ENCODE assay signal across 8 mouse cellular contexts in the genomic region with DNA sequence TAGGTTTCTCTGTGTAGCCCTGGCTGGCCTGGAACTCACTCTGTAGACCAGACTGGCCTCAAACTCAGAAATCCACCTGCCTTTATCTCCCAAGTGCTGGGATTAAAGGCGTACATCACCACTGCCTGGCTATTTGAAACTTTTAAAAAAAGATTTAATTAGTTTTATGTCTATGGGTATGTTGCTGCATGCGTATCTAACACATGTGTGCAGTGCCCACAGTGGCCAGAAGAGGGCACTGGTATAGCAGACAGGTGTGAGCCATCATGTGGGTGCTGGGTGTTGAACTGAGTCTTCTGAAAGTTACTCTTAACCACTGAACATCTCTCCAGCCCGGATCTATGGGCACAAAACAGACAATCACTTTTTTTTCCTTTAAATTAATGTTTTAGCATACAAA. TPM values are rescaled to one million over a fixed set of nuclear protein-coding genes. Genes with fewer than 3 reads are reported as not detected.
DNase-seq lines count a peak whose midpoint lies in the region; ATAC-seq lines count a peak whose summit lies in the region.
"Had no signal": no experiment of that assay in that cellular context is flagged by ENCODE, and none has a peak within 500 bp of the region (broad histone marks: within the 10 kb centered on the region; RNA-seq: fewer than 3 reads in every experiment).

No protein-coding gene starts in this region.

- no peak for ATAC-seq in limb, embryonic 11.5 days (ENCODE audit: insufficient number of reproducible peaks, low FRiP score, low TSS enrichment, low read depth)
- ATAC-seq in granulocyte monocyte progenitor cell, adult 5-6 weeks (replicated peaks; ENCODE audit: poor library complexity, severe bottlenecking): peak; percentile 52; the same call in 1 of the 2 replicates
- no peak for ATAC-seq in midbrain, embryonic 15.5 days (replicated peaks)

- no peaks in the 10 kb centered on the region for H3K9me3 ChIP-seq in limb, embryonic 11.5 days (ENCODE audit: control insufficient read depth, low read length)
- no peaks in the 10 kb centered on the region for H3K9me3 ChIP-seq in limb, embryonic 10.5 days (replicated peaks)
- H3K9me3 ChIP-seq in midbrain, embryonic 15.5 days: no peaks in the 10 kb centered on the region
- H3K9me3 ChIP-seq: stomach, embryonic 15.5 days had no signal

- H3K36me3 ChIP-seq in limb, embryonic 11.5 days (ENCODE audit: control insufficient read depth, insufficient read depth, low read length): no peaks in the 10 kb centered on the region; the same call in 1 of the 2 replicates
- peaks cover 11% of the 10 kb centered on the region; the same call in 1 of the 2 replicates for H3K36me3 ChIP-seq in limb, embryonic 10.5 days
- no peaks in the 10 kb centered on the region for H3K36me3 ChIP-seq in midbrain, embryonic 15.5 days (replicated peaks)
- H3K36me3 ChIP-seq: stomach, embryonic 15.5 days had no signal

- H3K9ac ChIP-seq in limb, embryonic 11.5 days (ENCODE audit: low read length): no peak overlapping the region
- no peak overlapping the region for H3K9ac ChIP-seq in midbrain, embryonic 15.5 days
- H3K9ac ChIP-seq: stomach, embryonic 15.5 days had no signal

- H3K27me3 ChIP-seq in limb, embryonic 11.5 days (ENCODE audit: control insufficient read depth, insufficient read depth, low read length): no peaks in the 10 kb centered on the region
- no peaks in the 10 kb centered on the region for H3K27me3 ChIP-seq in limb, embryonic 10.5 days (ENCODE audit: low read depth, poor library complexity, severe bottlenecking)
- no peaks in the 10 kb centered on the region for H3K27me3 ChIP-seq in midbrain, embryonic 15.5 days (replicated peaks)
- H3K27me3 ChIP-seq: stomach, embryonic 15.5 days had no signal

- no peak overlapping the region for H3K4me2 ChIP-seq in limb, embryonic 11.5 days (ENCODE audit: low read depth, severe bottlenecking)
- H3K4me2 ChIP-seq in midbrain, embryonic 15.5 days: no peak overlapping the region
- H3K4me2 ChIP-seq: stomach, embryonic 15.5 days had no signal

- no peak overlapping the region for H3K27ac ChIP-seq in limb, embryonic 11.5 days (replicated peaks; ENCODE audit: low read depth, low read length)
- no peak overlapping the region for H3K27ac ChIP-seq in limb, embryonic 10.5 days
- H3K27ac ChIP-seq in midbrain, embryonic 15.5 days: no peak overlapping the region
- H3K27ac ChIP-seq: stomach, embryonic 15.5 days had no signal

- peak; percentile 34 for DNase-seq in limb, embryonic 11.5 days (ENCODE audit: low spot score)
- no peak for DNase-seq in limb, embryonic 10.5 days (ENCODE audit: low spot score)
- DNase-seq in R1 (ENCODE audit: low read depth, low spot score): peak; percentile 81
- DNase-seq in spleen, postnatal 4 days (ENCODE audit: low spot score in 2 of 2): peak; percentile 45 to 71
- DNase-seq in urinary bladder, postnatal 10 days (ENCODE audit: low spot score): no peak

- H3K4me1 ChIP-seq in limb, embryonic 11.5 days (ENCODE audit: control insufficient read depth, insufficient read depth, low read length): no peaks in the 10 kb centered on the region
- H3K4me1 ChIP-seq in limb, embryonic 10.5 days: no peaks in the 10 kb centered on the region
- peaks cover 10% of the 10 kb centered on the region for H3K4me1 ChIP-seq in midbrain, embryonic 15.5 days
- H3K4me1 ChIP-seq: stomach, embryonic 15.5 days had no signal

- H3K4me3 ChIP-seq in limb, embryonic 11.5 days (ENCODE audit: low read depth, low read length): no peak overlapping the region
- no peak overlapping the region for H3K4me3 ChIP-seq in limb, embryonic 10.5 days
- H3K4me3 ChIP-seq in midbrain, embryonic 15.5 days: no peak overlapping the region
- H3K4me3 ChIP-seq: stomach, embryonic 15.5 days had no signal

- 95% methylated on average over 3 of the region's 3 CpGs for WGBS in limb, embryonic 11.5 days
- 95% methylated on average over 3 of the region's 3 CpGs for WGBS in limb, embryonic 10.5 days
- WGBS in midbrain, embryonic 15.5 days: 95% methylated on average over 3 of the region's 3 CpGs

RNA-seq across cellular contexts. Expression of a gene that starts 7.5 kb away (rescaled TPM):
- 5.9 and 6.3 TPM in 2 replicates for polyA plus RNA-seq in limb, embryonic 11.5 days (2014; fragmentation: Nextera tagmentation; extraction: Ambion mirVana)
- 5.2 and 6.0 TPM in 2 replicates for polyA plus RNA-seq in limb, embryonic 10.5 days (2016; fragmentation: Nextera tagmentation; extraction: Ambion mirVana)
- total RNA-seq in granulocyte monocyte progenitor cell, adult 5-6 weeks (2014; fragmentation: Nextera tagmentation): 11.4 and 12.6 TPM in 2 replicates
- total RNA-seq in granulocyte monocyte progenitor cell, adult 5-6 weeks (2017): 15.6 and 22.6 TPM in 2 replicates
- polyA plus RNA-seq in midbrain, embryonic 15.5 days (2015; fragmentation: Nextera tagmentation; extraction: Ambion mirVana): 6.8 TPM in 2 replicates

RNA-seq across cellular contexts. Expression of a gene that starts 42.3 kb away (rescaled TPM):
- 0.50 and 0.57 TPM in 2 replicates for polyA plus RNA-seq in limb, embryonic 11.5 days (2014; fragmentation: Nextera tagmentation; extraction: Ambion mirVana)
- 0.24 and 0.28 TPM in 2 replicates for polyA plus RNA-seq in limb, embryonic 10.5 days (2016; fragmentation: Nextera tagmentation; extraction: Ambion mirVana)
- 1.8 and 5.8 TPM in 2 replicates for total RNA-seq in granulocyte monocyte progenitor cell, adult 5-6 weeks (2014; fragmentation: Nextera tagmentation)
- 11.7 and 14.4 TPM in 2 replicates for total RNA-seq in granulocyte monocyte progenitor cell, adult 5-6 weeks (2017)
- 0.38 and 0.45 TPM in 2 replicates for polyA plus RNA-seq in midbrain, embryonic 15.5 days (2015; fragmentation: Nextera tagmentation; extraction: Ambion mirVana)

Comparison
In these comparisons a context has a peak if more than half of its experiments do, and no peak if none do; other contexts are left out.
1. DNase-seq: peak in limb, embryonic 11.5 days (single experiment), R1 (single experiment) and spleen, postnatal 4 days (2 of 2); none in limb, embryonic 10.5 days (single experiment) and urinary bladder, postnatal 10 days (single experiment).